Mouse (Mus musculus) heart, adult 11 months (tissue): Measurements from ENCODE around the gene Chd3.
A peak's percentile ranks its signal among the peaks of the same experiment; 100 is the strongest.
"Not testable (repeated sequence)": the region's sequence is repeated elsewhere in the genome, so short reads cannot be mapped to it uniquely, and the experiment has no call there.

Source experiments
- DNase-seq: peaks from one replicate; pipeline ENCODE4 v3.0.0; 2022

The Chd3 gene

DNA sequence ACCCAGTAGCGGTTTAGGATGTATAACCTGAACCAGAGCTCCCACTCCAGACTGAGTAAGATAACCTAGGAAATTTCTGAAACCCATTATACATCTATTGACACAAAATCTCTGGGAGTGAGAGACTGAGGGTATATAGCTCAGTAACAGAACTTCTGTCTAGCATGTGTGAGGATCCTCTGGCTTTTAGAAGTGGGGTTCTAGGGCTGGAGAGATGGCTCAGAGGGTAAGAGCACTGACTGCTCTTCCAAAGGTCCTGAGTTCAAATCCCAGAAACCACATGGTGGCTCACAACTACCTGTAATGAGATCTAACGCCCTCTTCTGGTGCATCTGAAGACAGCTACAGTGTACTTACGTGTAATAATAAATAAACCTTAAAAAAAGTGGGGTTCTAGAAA is 51.2 kb downstream of the Chd3 start:
- DNase-seq: not testable (repeated sequence)

DNA sequence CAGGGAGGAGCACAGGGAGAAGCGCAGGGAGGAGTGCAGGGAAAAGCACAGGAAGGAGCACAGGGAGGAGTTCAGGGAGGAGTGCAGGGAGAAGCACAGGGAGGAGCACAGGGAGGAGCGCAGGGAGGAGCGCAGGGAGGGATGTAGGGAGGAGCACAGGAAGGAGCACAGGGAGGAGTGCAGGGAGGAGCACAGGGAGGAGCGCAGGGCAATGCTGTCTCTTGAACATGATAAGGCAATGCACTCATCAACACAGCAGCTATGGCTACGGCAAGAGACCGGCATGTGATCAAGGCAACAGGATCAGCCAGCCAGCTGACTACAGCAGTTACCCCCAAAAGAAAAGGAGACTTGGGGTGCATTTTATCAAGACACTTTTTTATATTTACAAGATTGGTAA is 52.8 kb downstream of the Chd3 start:
- DNase-seq: no peak

DNA sequence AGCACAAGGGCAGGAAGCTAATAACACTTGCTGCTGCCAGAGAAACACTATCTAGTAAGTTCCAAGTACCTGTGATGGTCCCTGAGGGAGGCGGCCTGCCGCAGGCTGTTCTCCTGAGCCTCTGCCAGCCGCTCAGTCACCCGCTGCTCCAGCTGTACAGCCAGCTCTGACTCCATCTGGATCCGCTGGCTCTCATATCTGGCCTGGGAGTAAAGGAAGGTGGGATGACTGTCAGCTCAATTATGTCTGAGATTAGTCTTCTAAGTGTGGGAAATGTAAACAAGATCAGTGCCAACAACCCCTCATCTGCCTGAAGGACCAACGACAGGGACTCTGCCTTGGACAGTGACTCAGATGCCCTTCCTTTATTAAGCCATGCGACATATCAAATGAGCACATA is 57.9 kb downstream of the Chd3 start:
- DNase-seq: peak; percentile 94

DNA sequence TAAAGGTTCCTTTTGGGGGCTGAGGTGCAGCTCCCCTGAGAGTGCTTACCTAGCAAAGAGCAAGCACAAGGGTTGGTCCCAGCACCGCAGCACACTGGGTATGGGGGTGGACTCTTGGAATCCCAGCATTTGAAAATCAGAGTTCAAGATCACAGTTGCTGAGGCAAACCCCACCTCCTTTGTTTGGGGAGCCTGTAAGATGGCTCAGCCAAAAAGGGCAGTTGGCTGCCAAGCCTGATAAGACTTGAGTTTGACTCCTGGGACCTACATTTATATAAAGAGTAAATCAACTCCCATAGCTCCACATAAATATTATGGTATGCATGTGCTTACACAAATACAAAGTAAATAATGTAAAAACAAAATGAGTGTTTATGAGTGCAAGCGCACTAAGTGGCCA is 63.2 kb downstream of the Chd3 start:
- no peak for DNase-seq

DNA sequence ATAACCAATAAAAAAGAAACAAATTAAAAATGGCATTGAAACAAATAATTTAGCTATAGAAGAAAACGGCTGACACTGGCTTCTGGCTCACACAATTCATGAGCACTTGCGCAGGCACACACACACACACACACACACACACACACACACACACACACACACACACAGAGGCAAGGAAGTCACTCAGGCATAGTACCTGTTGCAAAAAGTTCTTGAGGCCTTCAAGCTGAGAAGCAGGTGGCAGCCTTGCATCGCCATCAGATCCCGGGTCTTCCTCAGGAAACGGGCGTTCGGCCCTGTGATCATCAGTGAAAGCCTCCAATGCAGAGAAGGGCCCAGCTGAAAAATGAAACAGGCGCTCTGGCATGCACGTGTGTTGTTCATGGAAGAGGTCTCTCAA is 63.9 kb downstream of the Chd3 start:
- peak; percentile 83 for DNase-seq

DNA sequence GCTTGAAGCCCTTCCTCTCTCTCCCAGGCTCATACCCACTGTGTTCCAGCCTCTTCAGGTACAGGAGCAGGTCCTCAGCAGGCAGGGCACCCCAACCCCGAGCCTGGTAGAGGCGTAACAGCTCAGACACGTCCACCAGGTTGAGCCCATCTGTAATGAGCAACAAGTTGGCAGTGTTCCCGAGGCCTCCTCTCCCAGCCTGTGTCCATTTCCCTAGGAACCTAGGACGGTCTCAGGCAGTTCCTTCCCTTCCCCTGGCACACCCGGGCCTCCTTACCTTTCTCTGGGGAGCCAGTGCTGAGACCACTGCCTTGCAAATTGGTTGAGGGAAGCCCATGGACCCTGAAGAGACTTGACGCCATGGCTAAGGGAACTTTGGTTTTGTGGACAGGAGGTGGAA is 66.4 kb downstream of the Chd3 start:
- peak; percentile 79 for DNase-seq

DNA sequence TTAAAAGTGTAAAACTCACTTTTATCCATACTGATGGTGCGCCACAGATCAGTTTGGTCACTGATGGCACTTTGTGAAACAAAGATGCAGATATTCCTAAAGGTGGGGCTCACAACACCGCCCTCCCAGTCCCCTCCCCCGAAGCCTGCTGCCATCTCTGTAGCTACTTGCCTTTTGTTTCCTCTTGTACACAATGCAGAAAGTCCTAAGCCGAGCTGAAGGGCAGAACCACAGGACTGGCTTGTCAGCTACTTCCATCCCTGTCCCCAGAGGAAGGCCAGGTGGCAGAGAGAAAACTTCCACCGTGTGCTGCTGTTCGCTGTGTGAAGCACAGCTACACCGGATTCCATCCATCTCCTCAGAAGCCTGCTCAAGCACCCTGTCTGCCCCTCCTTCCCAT is 71.0 kb downstream of the Chd3 start:
- no peak for DNase-seq

DNA sequence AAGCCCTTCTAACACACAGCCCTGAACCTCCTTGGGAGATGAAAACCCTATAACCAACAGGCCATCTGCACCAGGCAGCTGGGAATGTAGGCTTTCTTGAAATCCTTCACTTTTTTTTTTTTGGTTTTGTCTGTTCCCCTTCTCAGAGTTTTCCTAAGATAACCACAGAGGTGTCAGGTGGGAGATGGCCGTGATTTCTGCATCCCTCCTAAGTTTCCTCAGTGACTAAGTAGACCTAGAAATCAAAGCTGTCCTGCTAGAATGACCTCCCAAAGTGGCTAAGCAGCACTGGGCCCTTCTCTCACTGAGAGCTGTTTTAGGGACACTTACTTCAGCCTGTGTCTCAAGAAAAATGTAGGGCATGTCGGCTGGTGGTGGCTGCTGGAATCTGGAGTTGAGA is 71.4 kb downstream of the Chd3 start:
- DNase-seq: no peak

DNA sequence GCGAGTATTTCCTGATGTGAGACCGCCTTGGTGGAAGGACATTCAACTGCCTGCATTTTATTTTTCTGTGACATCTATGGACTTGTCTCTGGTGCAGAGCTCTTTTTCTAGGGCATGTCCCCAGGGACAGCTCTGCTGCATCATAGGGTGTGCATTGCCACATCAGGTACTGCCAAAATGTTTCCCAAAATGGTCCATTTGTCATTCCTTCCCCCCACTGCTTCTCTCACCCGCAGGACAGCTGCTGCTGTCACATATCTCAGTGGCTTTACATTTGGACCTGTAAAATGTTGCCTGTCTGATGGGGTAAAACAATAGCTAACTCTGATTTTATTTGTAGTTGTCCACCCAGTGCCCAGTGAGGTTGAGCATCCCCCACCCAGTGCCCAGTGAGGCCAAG is 73.9 kb downstream of the Chd3 start:
- DNase-seq: peak; percentile 90
